Mouse (Mus musculus) right cerebral cortex, postnatal 14 days (tissue): Measurements from ENCODE around the gene Habp2.
A peak's percentile ranks its signal among the peaks of the same experiment; 100 is the strongest.
"Not testable (repeated sequence)": the region's sequence is repeated elsewhere in the genome, so short reads cannot be mapped to it uniquely, and the experiment has no call there.

ENCODE experiments used
- DNase-seq: peaks from one replicate; pipeline ENCODE4 v3.0.0; 2022

Gene Habp2

DNA sequence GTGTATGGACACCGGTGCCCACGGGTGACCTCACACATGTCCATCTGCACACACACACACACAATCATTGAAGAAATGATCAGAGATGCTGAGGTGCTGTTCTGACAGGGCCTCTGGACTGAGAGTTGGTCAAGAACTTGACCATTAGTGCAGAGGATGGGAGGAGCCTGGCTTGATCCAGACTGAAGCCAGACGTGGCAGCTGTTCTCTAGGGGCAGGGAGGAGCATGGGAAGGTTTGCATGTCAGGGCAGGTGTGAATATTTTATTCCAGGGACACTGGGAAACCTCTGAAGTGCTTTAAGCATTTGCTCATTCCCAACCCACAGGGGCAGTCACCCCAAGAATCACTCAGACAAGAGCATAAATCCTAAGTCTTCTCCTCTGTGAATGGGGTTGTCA lies 10.3 kb downstream of the Habp2 start:
- DNase-seq = no peak

DNA sequence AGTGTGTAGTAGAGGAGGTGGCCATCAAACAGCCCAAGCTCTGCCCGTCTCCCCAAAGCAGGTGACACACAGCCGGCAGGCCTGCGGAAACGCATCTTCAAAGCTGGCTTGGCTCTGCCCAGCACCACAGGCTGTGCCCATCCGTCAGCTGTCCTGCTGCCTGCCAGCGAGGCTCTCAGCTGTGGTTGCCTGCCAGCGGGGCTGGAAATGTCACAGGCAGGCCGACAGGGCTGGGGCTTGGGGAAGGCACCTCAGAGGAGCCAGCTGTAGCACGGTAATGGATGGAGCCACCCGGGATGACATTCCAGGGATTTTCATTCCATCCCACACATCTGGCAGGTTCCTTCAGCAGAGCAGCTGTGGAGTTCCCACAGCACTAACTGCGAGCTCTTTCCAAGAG lies 13.9 kb downstream of the Habp2 start:
- peak; percentile 11 for DNase-seq

DNA sequence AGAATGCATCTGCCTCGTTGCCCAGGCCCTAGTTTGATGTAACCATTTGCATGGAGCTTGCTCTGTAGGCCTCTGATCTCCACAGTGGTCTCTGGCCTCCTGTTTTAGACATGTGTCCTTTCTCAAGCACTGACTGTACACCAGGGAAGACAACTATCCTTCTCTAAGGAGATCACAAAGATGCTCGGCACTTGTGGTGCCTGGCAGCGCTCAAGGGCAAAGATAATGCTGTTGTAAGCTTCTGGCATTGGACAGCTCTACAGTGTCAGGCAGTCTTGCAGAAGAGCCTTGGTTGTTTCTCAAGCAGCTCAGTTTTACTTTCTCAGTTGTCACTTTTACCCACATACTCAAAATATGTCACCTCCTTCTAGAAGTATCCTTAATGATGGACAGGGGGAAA lies 29.6 kb downstream of the Habp2 start:
- no peak for DNase-seq

DNA sequence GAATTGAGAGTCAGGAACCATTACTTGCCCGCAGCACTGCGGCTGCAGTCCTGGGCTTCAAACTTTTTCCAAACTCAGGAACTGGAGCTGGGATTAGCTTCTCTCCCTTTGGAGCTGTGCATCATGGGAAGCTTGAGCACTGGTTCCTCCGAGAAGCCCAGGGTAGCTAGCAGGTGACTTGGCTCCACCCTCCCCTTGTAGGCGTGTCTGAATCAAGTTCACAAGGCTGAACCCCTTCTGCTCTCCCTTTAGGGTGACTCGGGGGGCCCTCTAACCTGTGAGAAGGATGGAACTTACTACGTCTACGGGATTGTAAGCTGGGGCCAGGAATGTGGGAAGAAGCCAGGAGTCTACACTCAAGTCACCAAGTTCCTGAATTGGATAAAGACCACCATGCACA lies 32.3 kb downstream of the Habp2 start:
- DNase-seq = no peak

DNA sequence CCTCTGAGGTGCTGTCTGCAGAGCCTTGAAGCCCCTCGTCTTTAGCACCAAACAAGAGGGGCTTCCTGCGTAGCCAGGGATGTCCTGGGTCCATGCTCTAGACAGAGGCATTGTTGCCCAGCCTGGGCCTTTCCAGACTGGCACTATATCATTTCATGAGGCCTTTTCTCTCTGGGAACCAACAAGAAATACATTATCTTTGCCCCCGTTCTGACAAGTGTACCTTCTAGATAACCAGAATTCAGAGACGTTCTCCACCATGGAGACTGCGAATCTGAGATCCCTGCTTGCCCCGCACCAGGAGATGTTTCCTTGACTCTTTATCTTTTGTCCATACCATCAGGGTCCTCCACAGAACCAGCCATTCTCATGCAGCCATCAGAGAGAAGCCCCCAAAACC lies 32.7 kb downstream of the Habp2 start:
- DNase-seq = no peak

DNA sequence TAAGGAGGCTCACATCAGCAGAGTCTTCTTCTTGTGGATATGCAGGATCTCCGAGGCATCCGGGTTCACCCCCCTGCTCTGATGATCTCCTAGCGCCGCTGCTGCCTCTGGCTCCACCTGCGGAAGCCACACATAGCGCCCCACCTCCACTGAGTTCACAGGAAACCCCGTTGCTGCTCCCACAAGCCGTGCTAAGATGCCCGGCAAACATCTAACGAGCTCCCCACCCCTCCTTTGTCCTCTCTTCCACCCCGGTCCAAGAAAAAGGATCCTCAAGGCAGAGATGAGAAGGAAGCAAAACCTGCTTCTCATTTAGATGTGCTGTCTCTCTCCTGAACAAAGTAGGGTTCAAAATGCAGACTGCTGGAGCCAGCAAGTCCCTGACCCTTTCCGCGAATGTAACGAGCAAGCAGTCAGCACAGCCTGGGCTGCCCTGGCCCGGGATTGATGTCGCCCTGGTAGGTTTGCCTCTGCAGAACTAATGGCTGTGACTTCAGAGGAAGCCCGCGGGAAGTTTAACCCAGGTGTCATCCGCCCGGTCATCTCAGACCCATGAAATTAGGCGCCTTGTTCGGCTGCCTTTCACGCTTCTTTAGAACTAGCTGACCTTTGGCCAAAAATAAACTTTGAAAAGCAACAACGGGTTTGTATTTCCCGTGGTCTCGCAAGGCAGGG lies 33.4 kb downstream of the Habp2 start:
- no peak for DNase-seq

DNA sequence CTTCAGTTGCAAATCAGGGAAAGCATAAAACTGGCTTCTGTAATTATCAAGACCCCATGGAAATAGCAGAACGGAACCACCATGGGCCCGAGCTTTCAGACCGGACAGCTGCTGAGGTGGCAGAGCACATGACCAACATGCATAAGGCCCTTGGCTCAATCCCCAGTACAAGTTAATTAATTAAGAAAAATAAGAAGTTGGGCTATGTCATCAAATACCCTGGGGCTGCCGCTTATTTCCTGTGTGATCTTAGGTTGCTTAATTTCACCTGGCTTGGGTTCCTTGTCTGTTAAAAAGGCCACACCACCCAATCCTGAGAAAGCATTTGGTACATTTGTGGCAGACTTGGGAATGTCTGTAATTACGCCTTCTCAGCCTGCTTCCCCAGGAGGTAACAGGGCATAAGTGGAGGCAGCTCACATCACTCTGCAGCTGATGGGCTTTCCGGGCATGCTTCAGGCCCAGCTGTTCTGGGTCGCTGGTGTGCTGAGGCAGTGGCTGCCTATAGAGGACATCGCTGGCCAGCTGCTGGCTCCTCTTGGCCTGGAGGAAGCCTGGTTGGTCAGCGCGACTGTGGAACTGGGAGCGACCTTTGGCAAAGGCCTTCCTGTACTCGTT lies 34.5 kb downstream of the Habp2 start:
- no peak for DNase-seq

DNA sequence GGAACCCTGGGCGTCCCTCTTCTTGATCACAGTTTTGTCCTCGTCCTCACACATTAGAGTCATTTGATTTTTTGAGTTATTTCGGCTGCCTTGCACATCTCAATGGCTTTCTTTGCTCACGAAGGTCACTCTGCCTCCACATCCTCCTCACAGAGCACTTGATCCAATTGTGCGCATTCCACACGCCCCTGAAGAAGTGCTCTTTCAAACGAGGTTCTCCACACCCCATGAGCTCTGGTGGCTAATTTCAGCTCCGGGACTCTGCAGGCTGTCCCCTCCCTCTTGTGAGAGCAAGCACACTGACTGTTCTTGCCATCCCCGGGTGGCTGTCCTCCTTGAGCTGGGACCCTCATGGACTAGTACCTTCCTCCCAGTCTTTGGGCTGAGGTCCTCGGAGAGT lies 38.7 kb downstream of the Habp2 start:
- no peak for DNase-seq

DNA sequence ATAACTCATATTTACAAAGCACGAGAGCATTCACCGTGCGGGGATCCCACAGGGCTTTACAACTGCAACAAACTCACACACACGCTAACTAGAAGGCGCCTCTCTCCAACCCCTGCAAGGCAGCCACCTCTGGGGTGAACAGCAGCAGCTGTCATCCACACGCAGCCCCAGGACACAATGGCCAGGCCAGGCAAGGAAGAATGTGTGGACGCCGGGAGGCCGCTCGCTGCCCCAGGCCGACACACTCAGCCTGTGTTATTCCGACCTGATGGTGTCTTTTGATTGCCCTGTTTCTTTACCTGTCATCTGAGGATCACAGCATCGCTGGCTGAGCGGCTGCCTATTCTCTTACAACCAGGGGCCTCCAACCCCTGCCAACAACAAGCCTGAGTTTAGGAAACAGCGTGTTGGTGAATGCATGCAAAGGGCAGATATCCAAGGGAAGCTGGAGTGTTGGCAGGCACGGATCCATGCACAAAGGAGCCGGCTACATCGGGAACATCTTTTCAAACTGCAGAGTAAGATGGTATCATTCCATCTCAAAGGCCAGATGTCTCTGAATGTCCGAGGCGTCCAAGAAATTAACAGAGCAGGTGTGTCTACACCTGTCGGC lies 39.4 kb downstream of the Habp2 start:
- no peak for DNase-seq

DNA sequence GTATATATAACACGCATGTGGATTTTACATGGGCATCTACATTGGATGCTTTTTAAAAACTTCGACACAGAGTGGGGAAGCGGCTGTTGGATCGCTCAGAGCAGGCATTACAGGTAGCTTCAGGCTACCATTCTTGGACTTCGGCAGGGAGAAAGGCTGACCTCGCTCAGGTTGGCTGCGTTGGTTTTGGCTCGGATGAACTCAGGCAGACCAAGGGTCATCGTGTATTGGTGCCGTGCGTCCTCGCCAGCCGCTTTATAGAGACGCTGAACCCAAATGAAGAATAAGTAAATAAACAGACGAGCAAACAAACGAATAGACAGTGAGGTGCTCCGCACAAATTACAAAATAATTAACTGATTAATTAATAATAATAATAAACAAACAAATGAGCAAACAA lies 49.4 kb downstream of the Habp2 start:
- no peak for DNase-seq

DNA sequence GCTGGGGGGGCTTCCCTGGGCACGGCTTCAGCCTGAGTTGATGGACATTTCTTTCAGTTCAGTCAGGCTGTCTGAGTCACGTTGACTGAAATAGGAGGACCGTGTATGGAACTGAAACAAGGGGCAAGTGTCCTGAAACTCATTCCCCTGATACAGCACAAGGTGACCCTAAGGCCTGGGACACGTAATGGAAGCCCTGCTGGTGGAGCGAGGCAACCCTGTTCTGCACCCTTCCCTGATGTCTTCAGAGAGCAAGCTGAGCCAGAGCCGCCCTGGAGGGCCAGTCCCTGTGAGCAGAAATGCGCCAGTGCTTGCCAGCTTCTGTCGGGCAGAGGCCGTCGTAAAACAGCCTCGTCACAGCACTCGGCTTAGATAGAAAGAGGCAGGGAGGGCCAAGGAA lies 49.9 kb downstream of the Habp2 start:
- DNase-seq = no peak

DNA sequence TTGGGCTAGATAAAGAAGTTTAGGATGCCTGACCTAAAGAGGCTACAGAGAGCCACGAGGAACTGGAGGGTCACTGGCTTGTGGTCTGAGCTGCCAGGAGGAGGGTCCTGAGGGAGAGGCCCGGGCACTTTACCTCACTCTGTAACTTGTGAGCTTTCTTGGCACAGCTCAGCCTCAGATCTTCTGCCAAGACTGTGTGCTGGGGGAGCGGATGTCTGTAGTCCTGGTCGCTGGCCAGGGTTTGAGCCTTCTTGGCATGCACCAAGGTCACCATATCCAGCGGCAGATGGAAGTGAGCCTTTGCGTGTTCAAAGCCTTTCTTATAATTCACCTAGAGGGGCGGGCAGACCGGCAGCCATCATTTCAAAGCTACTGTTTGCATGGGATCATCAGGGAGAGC lies 55.1 kb downstream of the Habp2 start:
- DNase-seq = no peak

DNA sequence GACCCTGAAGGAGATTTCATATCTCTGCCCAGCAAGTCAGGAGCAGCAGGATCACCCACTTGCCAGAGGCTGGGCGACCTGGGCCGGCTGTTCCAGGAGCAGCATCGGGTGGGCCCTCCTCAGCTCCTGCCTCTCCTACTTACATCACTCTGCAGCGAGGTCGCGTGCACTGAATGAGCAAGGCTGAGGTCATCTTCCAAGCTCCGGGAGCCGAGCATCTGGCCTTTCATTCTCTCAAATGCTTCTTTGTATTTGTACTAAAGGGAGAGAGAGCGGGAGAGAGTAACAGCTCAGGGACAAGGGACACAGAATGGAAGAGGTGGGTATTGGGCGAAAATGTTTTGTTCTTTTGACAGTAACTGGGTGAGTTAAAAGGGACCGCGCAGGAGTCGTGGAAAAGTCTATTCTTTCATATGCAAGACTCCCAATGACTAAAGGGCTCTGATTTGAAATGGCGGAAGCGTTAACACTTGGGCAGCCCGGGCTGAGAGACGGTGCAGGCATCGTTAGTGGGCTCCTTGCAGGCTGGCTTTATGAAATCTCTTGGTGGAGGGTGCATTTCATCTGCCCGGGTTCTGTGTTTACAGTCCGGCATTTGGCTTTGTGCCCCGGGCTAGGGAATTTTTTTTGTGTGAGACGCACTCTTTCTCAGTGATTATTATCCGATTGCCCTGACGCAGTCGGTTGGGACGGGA lies 57.1 kb downstream of the Habp2 start:
- no peak for DNase-seq

DNA sequence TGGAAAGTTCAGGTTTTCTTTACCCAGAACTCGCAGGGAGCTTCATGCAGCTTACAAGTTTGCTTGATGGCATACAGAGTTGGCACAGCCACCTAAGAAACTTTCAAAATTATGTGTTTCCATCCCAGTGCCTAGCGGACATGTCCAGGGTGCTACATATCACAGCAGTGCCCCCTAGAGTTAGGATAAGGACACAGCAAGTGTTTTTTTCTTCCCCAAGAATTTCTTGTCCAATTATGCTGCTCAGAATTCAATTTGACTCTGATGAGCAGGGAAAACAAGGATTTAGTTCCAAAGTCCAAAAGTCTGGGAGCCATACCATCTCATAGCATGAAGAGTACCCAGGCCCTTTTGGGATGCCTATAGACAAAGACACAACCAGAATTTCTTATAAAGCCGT lies 59.1 kb downstream of the Habp2 start:
- DNase-seq = no peak

DNA sequence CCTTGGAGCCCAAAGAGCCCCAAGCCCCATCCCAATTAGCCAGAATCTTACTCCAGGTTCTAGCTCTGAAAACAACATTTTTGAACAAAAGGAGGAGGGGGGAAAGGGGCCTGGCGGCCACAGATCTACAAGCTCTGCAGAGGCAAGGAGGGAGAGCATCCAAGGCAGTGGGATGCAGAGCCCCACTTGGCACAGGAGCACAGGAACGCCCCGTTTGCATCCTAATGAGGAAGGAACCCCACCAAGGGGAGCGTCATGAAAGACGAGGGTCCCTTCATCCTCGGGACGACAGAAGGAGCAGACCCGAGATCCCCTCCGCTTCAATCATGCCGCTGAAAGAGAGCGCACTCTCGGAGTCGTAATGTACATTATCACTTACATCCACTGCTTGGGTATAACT lies 59.8 kb downstream of the Habp2 start:
- DNase-seq = no peak

DNA sequence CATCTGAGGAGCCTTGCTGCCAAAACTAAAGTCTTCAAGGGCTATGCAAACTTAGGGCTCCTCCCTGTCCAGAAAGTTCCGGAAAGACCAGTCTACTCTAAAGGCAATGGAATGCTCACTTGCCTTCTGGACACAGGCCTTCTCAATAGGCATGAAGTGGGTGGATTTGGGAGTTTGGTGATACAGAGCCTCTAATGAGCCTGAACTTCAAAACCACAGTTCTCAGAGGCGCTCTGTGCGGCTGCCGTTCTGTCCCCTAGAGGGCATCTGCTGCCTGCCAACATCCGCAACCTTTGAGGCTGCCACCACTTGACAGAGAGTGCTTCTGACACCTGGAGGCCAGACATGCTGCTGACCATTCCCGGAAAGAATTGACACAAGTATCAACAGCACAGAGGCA lies 62.4 kb downstream of the Habp2 start:
- DNase-seq = no peak

DNA sequence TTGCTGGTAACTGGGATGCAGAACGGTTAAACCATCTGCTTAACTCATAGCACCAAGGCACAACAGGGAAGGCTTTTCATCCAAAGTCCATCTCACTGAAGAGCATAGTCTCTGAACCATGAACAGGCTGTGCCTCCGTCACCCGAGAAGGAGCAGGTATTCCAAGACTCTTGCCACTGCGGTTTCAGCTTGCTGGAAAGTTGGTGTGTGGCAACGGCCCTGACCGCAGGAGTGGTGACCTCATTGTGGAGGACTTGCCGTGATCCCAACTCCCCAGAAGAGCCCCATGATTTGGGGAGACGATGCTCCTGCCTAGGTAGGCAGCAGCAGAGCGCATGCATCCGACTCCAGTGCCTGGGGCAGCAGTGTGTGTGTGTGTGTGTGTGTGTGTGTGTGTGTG lies 66.8 kb downstream of the Habp2 start:
- no peak for DNase-seq

DNA sequence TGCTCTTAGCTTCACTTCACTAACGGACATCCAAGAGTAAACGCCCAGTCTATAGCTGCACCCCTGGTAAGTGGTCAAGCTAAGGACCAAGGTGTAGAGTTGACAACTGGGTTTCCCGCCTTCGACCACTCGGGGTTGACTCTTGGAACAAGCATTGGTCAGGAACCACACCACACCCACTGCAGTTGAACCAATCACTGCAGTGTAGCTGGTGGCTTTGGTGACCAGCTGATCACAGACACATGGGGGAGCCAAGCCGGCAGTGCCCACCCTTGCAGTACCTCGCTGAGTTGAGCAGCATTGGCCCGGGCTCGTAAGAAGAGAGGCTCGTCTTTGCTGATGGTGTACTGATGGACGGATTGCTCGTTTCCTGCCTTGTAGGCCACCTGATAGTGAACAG lies 68.3 kb downstream of the Habp2 start:
- no peak for DNase-seq

DNA sequence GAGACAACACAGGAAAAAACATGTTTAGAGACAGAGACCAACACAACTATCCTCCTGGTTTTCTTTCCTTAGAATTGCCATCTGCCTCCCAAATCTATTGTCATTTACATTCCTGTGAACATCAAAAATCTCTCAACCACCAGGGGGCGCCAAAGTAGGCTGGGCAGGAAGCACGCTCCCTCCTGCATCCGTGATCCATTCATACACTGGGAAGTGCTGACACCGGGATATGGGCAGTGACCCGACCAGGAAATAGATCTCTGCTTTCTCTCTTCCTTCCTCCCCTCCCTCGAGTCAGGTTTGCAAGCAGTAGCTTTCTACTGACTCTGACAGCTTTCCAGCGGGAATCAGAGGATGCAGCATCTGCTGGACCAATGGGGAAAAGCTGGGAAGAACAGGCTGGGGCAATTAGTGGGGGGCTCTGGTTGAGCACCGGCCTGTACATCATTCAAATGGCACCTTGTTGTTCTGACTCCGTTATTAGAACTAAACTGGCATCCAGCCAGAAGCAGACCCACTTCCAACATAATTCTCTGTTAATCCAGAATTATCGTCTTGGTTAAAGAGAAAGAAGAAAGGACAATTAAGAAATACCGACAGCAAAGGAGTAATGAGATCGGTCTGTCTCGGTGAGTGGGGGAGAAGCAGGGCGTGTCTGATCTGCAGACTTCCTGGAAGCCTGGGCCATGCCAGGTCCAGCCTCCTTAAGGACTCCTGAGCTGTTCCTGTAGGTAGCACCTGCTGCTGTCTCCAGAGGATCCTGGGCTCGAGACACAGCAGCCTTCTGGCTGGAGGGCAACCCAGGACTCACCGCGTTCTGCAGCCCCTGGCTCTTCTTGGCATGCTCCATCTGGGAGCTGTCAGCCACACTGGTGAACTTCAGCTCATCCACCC lies 69.8 kb downstream of the Habp2 start:
- DNase-seq = peak; percentile 86

DNA sequence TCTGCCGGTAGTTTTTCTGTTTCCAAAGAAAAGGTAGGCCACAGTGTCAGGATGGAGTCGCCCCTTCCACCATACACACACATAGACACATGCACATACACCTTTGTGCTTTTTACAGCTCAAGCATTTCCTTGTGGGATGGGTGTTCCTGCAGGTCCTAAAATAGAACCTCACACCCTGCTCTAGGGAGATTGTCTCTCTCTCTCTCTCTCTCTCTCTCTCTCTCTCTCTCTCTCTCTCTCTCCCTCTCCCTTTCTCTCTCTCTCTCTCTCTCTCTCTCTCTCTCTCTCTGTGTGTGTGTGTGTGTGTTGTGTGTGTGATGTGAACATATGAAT lies 70.4 kb downstream of the Habp2 start:
- not testable (repeated sequence) for DNase-seq

DNA sequence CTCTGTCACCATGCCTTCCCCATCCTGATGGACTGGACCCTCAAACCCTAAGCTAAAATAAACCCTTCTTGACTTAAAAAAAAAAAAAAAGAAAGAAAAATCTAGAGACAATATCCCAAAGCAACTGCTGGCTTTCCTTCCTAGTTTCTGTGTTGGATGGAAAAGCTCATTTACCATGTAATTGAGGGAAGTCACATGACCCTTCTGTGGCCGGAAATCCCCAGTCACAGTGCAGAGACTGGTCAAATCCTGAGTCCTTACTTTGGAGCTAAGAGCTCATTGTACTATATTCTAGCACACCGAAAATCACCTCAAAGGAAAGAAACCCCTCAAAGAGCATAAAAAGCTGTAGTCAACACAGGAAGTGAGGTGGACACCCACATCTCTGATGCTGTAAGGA lies 72.0 kb downstream of the Habp2 start:
- no peak for DNase-seq

DNA sequence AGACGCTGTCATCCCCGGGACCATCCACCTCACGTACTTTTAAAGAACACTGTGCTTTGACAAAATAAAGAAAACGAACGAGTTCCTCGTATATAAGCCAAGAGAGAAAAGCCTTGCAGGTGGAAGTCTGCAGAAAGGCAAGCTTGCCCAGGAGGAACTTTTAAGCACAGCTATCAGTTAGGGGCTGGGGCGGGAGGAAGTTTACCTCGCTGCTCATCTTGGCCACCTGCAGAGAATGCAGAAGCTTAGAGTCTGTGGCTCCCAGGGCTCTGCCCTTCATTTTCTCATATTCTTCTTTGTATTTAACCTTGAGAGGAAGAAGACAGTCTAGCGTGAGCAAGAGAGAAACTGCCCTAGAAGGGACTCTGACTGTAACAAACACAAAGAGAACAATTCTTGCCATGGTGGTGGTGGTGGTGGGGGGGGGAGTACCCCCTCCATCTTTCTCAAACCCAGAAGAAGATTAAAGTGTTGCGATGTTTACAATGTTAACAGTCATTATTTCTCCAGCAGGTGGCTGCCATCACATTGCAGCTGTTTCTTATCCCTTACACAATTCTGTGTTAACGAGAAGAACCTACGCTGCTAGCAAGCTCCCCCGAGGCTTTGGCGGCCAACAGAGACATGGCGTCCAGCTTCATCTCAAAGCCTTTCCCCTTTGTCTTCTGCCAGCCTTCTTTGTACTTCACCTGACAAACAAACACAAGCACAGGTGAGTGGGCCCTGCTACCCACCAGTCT lies 77.0 kb downstream of the Habp2 start:
- no peak for DNase-seq

DNA sequence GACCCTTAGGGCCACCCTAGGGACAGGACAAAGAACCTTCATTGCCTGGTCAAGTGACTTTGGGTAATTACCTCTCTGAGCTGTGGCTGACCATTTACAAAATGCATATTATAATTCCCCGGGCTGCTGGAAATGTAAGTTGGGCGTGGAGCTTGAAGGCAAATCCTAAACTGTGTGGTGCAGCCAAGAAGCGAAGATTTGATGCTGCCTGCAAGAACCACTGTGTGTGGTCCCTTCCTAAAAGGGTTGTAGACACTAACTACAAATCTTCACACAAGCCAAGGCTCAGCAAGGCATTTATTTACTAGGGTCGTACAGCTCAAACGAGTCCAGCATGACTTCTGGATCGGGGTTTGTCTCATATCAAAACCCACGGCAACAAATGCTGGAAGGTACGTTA lies 77.6 kb downstream of the Habp2 start:
- DNase-seq = no peak
